Mouse (Mus musculus): ENCODE results near the gene Atp9a. TPM values are rescaled to one million over a fixed set of nuclear protein-coding genes. Genes with fewer than 3 reads are reported as not detected.

Atp9a gene
- polyA plus RNA-seq, 1 experiment: 13.2 TPM

DNA sequence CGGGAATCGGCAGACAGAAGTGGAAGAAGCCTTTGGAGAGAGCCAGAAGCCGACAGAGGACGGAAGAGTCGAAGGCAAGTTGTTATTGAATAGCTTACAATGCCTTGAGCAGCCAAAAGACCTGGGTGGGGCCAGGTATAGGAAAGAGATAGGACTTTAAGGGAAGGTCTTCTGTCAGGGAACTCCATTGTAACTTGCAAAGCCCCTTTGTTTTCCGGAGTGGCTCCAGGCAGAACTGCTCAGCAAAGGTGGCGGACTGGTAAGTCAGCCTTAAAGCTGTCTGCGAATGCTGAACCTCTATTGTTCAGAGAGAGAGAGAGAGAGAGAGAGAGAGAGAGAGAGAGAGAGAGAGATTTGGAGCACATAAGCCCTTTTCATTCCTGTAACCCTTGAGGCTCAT is 27.1 kb upstream of the Atp9a start:
- peaks cover 16% of the 10 kb centered on the region for H3K27me3 ChIP-seq (ENCODE audit: control insufficient read depth, insufficient read depth, low read length)
- 68% methylated on average over 8 of the region's 8 CpGs for WGBS
- no peak overlapping the region for H3K27ac ChIP-seq (ENCODE audit: insufficient read depth, low read length)
- H3K36me3 ChIP-seq (ENCODE audit: control insufficient read depth, insufficient read depth, low read length): no peaks in the 10 kb centered on the region
- no peak for DNase-seq (ENCODE audit: low read depth in 1 of 2, low spot score in 2 of 2)
- TF ChIP-seq POLR2A (IDR thresholded peaks at IDR 0.05; ENCODE audit: low read depth, low read length) (no peak), CTCF (IDR thresholded peaks at IDR 0.05; ENCODE audit: extremely low read depth, insufficient read depth, insufficient read length, insufficient replicate concordance) (no peak)
- no peaks in the 10 kb centered on the region; the same call in 1 of the 2 replicates for H3K4me1 ChIP-seq (ENCODE audit: control insufficient read depth, insufficient read depth, insufficient read length)
- no peak overlapping the region for H3K4me3 ChIP-seq (ENCODE audit: extremely low read depth, insufficient read depth, insufficient read length)

DNA sequence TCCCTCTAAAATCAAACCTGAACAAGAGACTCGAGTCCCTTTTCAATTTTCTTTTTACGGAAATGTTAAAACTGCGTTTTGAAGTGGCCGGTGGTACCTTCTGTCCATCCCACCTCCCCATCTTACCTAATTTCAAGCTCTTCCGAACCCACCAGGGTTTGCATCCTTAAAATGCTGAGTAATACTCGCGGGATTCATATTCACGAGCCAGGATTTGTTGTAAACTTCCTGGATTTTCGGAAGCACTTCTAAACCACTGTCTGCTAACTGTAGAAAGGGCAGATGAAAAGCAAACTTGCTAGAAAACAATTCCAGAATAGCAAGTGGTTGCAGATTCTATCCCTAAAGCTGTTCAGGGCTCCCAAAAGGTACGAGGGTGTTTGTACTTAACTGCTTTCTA is 25.4 kb upstream of the Atp9a start, which contains the start of gene Sall4:
Gene Sall4, minus strand, starts transcription at position 362 of the 400 bp plus-strand sequence.
- Histone ChIP-seq H3K4me1 (ENCODE audit: control insufficient read depth, insufficient read depth, insufficient read length) (no peaks in the 10 kb centered on the region; the same call in 1 of the 2 replicates), H3K27ac (ENCODE audit: insufficient read depth, low read length) (no peak within 1 kb of the TSS), H3K4me3 (ENCODE audit: extremely low read depth, insufficient read depth, insufficient read length) (no peak within 1 kb of the TSS), H3K27me3 (ENCODE audit: control insufficient read depth, insufficient read depth, low read length) (peaks cover 16% of the 10 kb centered on the region), H3K36me3 (ENCODE audit: control insufficient read depth, insufficient read depth, low read length) (no peaks in the 10 kb centered on the region)
- DNase-seq (ENCODE audit: low read depth in 1 of 2, low spot score in 2 of 2): no peak
- TF ChIP-seq CTCF (IDR thresholded peaks at IDR 0.05; ENCODE audit: extremely low read depth, insufficient read depth, insufficient read length, insufficient replicate concordance): no peak
- no peak for TF ChIP-seq POLR2A (IDR thresholded peaks at IDR 0.05; ENCODE audit: low read depth, low read length)
- WGBS: 13% methylated on average over 10 of the region's 10 CpGs

DNA sequence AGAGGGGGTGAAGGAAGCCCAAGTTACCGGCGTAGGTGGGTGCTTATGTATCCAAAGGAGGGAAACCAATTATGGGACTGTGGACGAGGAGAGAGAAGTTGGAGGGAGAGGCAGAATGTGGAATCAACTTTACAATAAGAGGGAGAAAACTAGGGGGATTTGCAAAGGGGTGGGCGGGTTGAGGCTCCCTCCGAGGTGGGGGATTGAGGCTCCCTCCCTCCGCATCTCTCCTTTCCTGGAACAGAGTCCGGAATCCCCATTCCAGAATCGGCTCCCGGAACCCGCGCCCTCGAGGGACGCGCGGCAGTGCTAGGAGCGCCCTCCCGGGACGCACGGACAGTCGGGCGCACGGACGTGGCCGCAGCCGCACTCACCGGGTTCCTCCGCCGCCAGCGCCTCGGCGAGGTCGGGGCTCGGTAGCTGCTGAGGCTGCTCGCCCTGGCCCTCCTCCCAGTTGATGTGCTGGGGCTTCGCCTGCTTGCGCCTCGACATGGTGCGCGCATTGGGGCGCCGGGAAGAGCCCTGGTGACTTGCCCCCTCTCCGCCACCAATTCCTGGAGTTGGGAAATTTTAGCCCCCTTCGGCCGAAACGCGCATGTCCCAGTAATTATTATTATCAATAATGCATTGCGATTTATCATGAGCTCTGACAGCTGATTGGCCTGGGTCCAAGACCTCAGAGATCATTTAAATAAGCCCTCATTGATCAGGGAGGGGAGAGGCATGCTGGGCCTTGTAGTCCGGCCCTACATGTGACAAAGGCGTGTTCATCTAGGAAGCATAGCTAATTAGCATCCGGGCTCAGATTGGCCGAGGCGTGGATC is 24.5 kb upstream of the Atp9a start:
- H3K4me1 ChIP-seq (ENCODE audit: control insufficient read depth, insufficient read depth, insufficient read length): no peaks in the 10 kb centered on the region; the same call in 1 of the 2 replicates
- no peaks in the 10 kb centered on the region for H3K36me3 ChIP-seq (ENCODE audit: control insufficient read depth, insufficient read depth, low read length)
- TF ChIP-seq CTCF (IDR thresholded peaks at IDR 0.05; ENCODE audit: extremely low read depth, insufficient read depth, insufficient read length, insufficient replicate concordance): no peak
- no peak for TF ChIP-seq POLR2A (IDR thresholded peaks at IDR 0.05; ENCODE audit: low read depth, low read length)
- DNase-seq (ENCODE audit: low read depth in 1 of 2, low spot score in 2 of 2): no peak
- no peak overlapping the region for H3K27ac ChIP-seq (ENCODE audit: insufficient read depth, low read length)
- 5% methylated on average over 51 of the region's 52 CpGs for WGBS
- H3K4me3 ChIP-seq (ENCODE audit: extremely low read depth, insufficient read depth, insufficient read length): no peak overlapping the region
- peaks cover 16% of the 10 kb centered on the region for H3K27me3 ChIP-seq (ENCODE audit: control insufficient read depth, insufficient read depth, low read length)

DNA sequence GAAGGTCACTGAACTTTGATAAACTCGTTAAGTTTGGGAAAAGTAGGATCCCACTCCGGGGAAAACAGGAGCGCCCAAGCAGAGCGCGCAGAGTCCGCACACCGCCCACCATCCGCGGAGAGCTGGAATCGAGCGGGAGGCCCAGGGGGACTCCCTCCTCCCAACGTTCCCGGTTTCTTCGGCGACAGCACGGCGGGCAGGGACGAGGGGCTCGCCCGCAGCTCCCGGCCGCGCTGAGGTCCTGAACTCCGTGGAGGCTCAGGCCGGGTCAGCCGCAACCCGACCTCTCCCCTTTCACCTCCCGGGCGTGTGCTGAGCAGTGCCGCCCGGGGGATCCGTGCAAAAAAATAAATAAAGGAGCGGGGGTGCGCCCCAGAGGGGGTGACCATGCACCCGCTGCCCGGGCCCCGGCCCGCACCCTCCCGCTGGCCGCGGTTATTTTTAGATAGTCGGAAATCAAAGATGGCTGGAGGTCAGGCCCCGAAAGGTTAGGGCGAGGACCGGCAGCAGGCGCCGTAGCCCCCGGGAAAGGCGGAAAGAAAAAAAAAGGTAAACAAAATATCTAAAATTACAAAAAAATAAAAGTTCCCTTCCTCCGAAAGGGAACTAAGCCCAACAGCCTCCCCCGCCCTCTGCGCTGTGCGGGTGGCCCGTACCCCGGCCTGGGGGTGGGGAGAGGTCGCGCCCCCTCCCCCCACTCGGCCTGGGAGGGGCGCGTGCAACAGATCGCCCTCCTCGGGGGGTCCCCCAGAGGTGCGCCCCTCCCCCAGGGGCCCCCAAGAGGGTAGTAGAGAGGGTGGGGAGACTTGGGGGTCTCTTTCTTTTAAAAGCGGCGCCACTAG is 23.7 kb upstream of the Atp9a start:
- Histone ChIP-seq H3K27me3 (ENCODE audit: control insufficient read depth, insufficient read depth, low read length) (peaks cover 16% of the 10 kb centered on the region), H3K4me3 (ENCODE audit: extremely low read depth, insufficient read depth, insufficient read length) (no peak overlapping the region), H3K4me1 (ENCODE audit: control insufficient read depth, insufficient read depth, insufficient read length) (no peaks in the 10 kb centered on the region; the same call in 1 of the 2 replicates), H3K27ac (ENCODE audit: insufficient read depth, low read length) (no peak overlapping the region), H3K36me3 (ENCODE audit: control insufficient read depth, insufficient read depth, low read length) (no peaks in the 10 kb centered on the region)
- DNase-seq (ENCODE audit: low read depth in 1 of 2, low spot score in 2 of 2): no peak
- TF ChIP-seq CTCF (IDR thresholded peaks at IDR 0.05; ENCODE audit: extremely low read depth, insufficient read depth, insufficient read length, insufficient replicate concordance): no peak
- TF ChIP-seq POLR2A (IDR thresholded peaks at IDR 0.05; ENCODE audit: low read depth, low read length): no peak
- WGBS: 3% methylated on average over 65 of the region's 65 CpGs

DNA sequence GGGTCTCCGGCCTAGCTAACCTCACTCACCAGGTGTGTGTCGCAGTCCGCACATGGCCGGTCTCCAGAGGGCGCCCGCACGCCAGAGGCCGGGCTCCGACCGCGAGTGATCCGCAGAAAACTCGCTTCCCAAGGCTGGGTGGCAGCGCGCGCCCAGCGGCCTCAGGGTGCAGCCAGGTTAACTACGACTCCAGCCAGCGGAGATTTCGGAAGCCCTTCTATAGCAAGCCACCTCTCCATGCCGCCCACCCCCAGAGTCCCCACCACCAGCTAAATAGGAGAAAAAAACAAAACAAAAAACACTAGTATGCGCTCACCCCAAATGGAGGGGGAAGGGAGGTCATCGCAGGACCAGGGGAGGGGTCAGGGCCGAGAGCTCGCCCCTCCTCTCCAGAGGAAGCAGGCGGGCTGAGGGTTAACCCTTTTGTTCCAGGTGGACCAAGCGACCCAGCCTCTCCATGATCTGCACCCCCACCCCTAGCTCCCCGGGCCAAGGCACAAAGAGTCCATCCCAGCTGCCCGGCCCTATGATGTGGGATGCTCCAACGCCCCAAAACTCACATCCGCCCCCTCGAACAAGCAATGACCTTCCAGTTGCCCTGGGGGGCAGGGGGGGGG is 23.0 kb upstream of the Atp9a start:
- 3% methylated on average over 32 of the region's 32 CpGs for WGBS
- no peak for TF ChIP-seq CTCF (IDR thresholded peaks at IDR 0.05; ENCODE audit: extremely low read depth, insufficient read depth, insufficient read length, insufficient replicate concordance)
- no peak for TF ChIP-seq POLR2A (IDR thresholded peaks at IDR 0.05; ENCODE audit: low read depth, low read length)
- Histone ChIP-seq H3K4me1 (ENCODE audit: control insufficient read depth, insufficient read depth, insufficient read length) (no peaks in the 10 kb centered on the region; the same call in 1 of the 2 replicates), H3K27ac (ENCODE audit: insufficient read depth, low read length) (no peak overlapping the region), H3K4me3 (ENCODE audit: extremely low read depth, insufficient read depth, insufficient read length) (no peak overlapping the region), H3K36me3 (ENCODE audit: control insufficient read depth, insufficient read depth, low read length) (no peaks in the 10 kb centered on the region), H3K27me3 (ENCODE audit: control insufficient read depth, insufficient read depth, low read length) (peaks cover 16% of the 10 kb centered on the region)
- no peak for DNase-seq (ENCODE audit: low read depth in 1 of 2, low spot score in 2 of 2)

DNA sequence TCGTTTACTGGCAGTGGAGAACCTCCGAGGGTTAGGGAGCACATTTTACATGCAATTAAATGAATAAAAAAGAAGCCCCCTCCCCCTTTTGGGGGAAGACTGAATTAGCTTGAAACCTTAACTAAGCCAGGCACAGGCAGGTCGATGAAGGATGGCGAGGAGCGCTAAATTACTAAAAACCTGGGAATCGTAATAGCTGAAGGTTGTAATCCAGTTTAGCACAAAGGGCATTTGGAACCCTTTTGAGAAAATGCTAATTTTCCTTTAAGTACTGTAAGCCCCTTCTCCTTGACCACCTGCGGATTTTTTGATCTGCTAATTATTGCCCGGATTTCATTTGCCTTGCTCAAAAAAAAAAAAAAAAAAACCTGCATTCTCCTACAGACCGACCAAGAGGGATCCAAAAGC is 22.3 kb upstream of the Atp9a start:
- Histone ChIP-seq H3K4me1 (ENCODE audit: control insufficient read depth, insufficient read depth, insufficient read length) (no peaks in the 10 kb centered on the region; the same call in 1 of the 2 replicates), H3K27me3 (ENCODE audit: control insufficient read depth, insufficient read depth, low read length) (peaks cover 16% of the 10 kb centered on the region), H3K4me3 (ENCODE audit: extremely low read depth, insufficient read depth, insufficient read length) (no peak overlapping the region), H3K36me3 (ENCODE audit: control insufficient read depth, insufficient read depth, low read length) (no peaks in the 10 kb centered on the region), H3K27ac (ENCODE audit: insufficient read depth, low read length) (no peak overlapping the region)
- TF ChIP-seq POLR2A (IDR thresholded peaks at IDR 0.05; ENCODE audit: low read depth, low read length) (no peak), CTCF (IDR thresholded peaks at IDR 0.05; ENCODE audit: extremely low read depth, insufficient read depth, insufficient read length, insufficient replicate concordance) (no peak)
- no peak for DNase-seq (ENCODE audit: low read depth in 1 of 2, low spot score in 2 of 2)
- 36% methylated on average over 9 of the region's 9 CpGs for WGBS
